Mouse (Mus musculus) stomach, postnatal 0 days (tissue): ENCODE measurements around the gene Cpvl. TPM values are rescaled to one million over a fixed set of nuclear protein-coding genes. Genes with fewer than 3 reads are reported as not detected.

Experiments
- ATAC-seq: fragments of 200-750 bp; cut with Nextera tagmentation; 2 replicates; pipeline ENCODE4 v1.8.0; 2017; ENCODE audit not compliant: low FRiP score, low TSS enrichment
- DNase-seq: peaks from one replicate; pipeline ENCODE4 v3.0.0-alpha.2; 2016; ENCODE audit warnings: low spot score
- H3K27ac ChIP-seq: fragments of 300-500 bp; sonication (generic); replicated peaks from 2 replicates; pipeline ENCODE4 v1.5.1; 2014; ENCODE audit warnings: mild to moderate bottlenecking, control low read depth
- H3K27me3 ChIP-seq: fragments of 300-500 bp; sonication (generic); 2 replicates; pipeline ENCODE4 v1.6.1; 2014; ENCODE audit warnings: low read length; ENCODE audit not compliant: control insufficient read depth, insufficient read depth
- H3K36me3 ChIP-seq: fragments of 300-500 bp; sonication (generic); 2 replicates; pipeline ENCODE4 v1.6.1; 2014; ENCODE audit warnings: low read length, mixed read lengths; ENCODE audit not compliant: control insufficient read depth, insufficient read depth
- H3K4me1 ChIP-seq: fragments of 300-500 bp; sonication (generic); replicated peaks from 2 replicates; pipeline ENCODE4 v1.6.1; 2014; ENCODE audit warnings: antibody characterized with exemption; ENCODE audit not compliant: control insufficient read depth, insufficient read depth
- H3K4me2 ChIP-seq: fragments of 300-500 bp; sonication (generic); replicated peaks from 2 replicates; pipeline ENCODE4 v1.6.1; 2014; ENCODE audit warnings: low read depth, mild to moderate bottlenecking, control low read depth, moderate library complexity
- H3K4me3 ChIP-seq: fragments of 300-500 bp; sonication (generic); 2 replicates; pipeline ENCODE4 v1.5.1; 2014; ENCODE audit warnings: low read depth, low read length, control low read depth
- H3K9ac ChIP-seq: fragments of 300-500 bp; sonication (generic); 2 replicates; pipeline ENCODE4 v1.6.1; 2014; ENCODE audit warnings: mild to moderate bottlenecking, low read length, control low read depth, mixed read lengths
- H3K9me3 ChIP-seq: fragments of 300-500 bp; sonication (generic); 2 replicates; pipeline ENCODE4 v1.6.1; 2016; ENCODE audit warnings: low read length; ENCODE audit not compliant: control insufficient read depth
- CTCF ChIP-seq: IDR thresholded peaks from 2 replicates; pipeline ENCODE4 v1.5.1; 2016; ENCODE audit warnings: antibody characterized with exemption, low read depth, mild to moderate bottlenecking, moderate library complexity
- EP300 ChIP-seq: optimal IDR thresholded peaks from 2 replicates; pipeline ENCODE3; 2016; ENCODE audit warnings: antibody characterized with exemption
- WGBS: fragments of 180-500 bp; shearing (Covaris S2); extraction: QIAGEN DNeasy Blood & Tissue Kit; methylation state at CpG from one replicate; pipeline ENCODE4 v1.1.7; 2014; 5-methylcytosine and 5-hydroxymethylcytosine counted together
- polyA plus RNA-seq: library from polyadenylated mRNA; unstranded; fragments of >200 nt; fragmentation: Nextera tagmentation; extraction: Ambion mirVana; gene quantifications from 2 replicates; pipeline ENCODE4 v1.2.1, GENCODE M21; 2015

Gene Cpvl
- polyA plus RNA-seq, 1 experiment from 2014 or later = 0.06 TPM

DNA sequence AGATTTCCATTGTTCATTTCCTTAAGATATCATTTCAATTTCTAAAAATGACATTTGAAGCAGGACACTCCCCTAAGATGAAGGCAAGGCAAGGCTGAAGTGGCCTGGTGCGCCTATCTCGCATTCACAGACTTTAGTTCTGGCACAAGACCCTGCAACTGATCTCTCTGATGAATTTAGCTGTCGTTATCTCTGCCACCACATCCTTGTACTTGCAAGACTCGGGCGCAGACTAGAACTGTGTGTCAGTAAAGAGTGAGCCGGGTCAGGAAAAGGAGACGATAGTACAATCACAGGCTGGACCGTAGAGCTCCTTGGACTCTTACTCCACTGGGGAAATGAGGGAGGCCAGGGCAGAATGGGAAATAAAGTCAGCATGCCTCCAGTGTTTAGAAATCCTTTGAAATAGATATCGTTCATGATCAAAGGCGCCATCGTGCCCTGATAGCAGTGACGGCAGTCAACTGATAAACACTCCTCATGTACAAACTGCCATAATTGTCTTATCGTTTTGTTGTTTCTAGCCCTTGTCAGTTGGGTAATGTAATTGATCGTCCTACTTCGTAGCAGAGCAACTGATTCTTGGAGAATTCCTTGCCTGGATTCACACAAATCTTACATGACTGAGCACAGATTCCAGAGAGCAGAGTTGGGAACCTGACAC is 2.5 kb upstream of the Cpvl start:
- H3K9me3 ChIP-seq = no peaks in the 10 kb centered on the region
- DNase-seq (no peak), ATAC-seq (no peak)
- no peak overlapping the region for H3K27ac ChIP-seq
- H3K9ac ChIP-seq = no peak overlapping the region
- 86% methylated on average over 15 of the region's 15 CpGs for WGBS
- no peaks in the 10 kb centered on the region for H3K4me1 ChIP-seq
- H3K4me2 ChIP-seq = no peak overlapping the region
- TF ChIP-seq CTCF (no peak), EP300 (no peak)
- H3K36me3 ChIP-seq = no peaks in the 10 kb centered on the region
- H3K4me3 ChIP-seq = no peak overlapping the region
- H3K27me3 ChIP-seq = no peaks in the 10 kb centered on the region

DNA sequence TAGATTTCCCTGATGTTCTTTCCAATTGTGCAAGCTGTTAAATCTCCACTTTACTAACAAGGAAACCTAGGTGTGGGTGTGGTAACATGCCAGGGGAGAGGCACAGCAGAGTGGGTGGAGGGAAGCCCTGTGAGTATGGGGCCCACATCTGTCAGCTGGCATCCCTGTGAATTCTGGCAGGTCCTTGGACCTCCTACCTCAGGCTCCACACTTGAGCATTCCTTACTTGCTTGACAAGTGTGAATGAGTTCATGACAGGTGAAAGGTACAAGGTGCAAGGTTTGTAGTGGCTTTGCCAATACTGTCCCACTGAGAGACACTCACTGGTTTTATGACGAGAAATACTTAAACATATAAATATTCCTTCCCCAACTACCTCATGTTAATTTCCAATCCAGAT is 4.4 kb downstream of the Cpvl start:
- no peak for TF ChIP-seq CTCF
- TF ChIP-seq EP300 = no peak
- Histone ChIP-seq H3K27ac (no peak overlapping the region), H3K9me3 (no peaks in the 10 kb centered on the region), H3K36me3 (no peaks in the 10 kb centered on the region), H3K4me2 (no peak overlapping the region), H3K27me3 (no peaks in the 10 kb centered on the region), H3K9ac (no peak overlapping the region), H3K4me3 (no peak overlapping the region), H3K4me1 (no peaks in the 10 kb centered on the region; the same call in 1 of the 2 replicates)
- no peak for DNase-seq
- WGBS = 74% methylated on average over 1 of the region's 1 CpGs
- no peak for ATAC-seq

DNA sequence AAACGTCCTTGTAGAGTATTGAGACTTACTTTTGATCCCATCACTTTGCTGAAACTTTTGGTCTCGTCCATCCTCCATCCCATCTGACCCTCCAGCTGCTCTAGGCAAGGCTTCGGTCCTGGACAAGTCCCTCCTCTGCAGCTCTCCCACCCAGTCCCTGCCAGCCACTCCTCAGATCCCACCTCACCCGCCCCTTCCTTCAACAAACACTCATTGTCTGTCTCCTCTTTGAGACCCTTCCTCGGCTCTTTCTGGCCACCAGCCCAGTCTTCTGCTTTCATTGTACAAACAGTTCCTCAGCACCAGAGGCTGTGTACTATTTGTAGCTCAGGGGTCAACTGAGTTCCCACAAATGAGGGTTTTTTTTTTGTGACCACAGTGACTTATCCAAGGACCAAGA is 5.0 kb downstream of the Cpvl start:
- 17% methylated on average over 5 of the region's 5 CpGs for WGBS
- no peaks in the 10 kb centered on the region for H3K9me3 ChIP-seq

DNA sequence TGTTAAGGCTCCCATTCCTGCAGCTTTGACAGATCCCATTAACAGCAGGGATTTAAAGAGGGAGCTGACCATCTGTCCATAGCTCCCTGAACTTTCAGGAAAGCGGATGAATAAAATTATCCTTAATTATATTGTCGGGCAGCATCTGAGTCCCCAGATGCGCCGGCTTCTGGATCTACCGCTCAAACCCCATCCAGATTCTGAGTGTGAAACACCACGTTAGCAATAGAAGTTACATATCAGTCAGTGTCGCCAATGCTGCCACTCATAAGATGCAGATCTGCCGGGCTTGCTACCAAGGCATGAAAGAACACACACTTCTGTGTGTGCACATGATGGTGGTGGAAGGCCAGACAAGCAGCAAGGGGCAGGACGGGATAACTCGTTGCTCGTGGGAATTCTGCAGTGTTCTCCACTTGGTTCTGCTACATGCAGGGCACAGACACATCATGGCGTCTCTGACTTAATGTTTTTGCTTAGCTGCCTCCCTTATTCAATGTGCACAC is 6.2 kb downstream of the Cpvl start:
- DNase-seq (no peak), ATAC-seq (no peak)
- Histone ChIP-seq H3K9ac (no peak overlapping the region), H3K9me3 (no peaks in the 10 kb centered on the region), H3K4me2 (no peak overlapping the region), H3K36me3 (no peaks in the 10 kb centered on the region), H3K4me1 (no peaks in the 10 kb centered on the region; the same call in 1 of the 2 replicates), H3K4me3 (no peak overlapping the region), H3K27me3 (no peaks in the 10 kb centered on the region), H3K27ac (no peak overlapping the region)
- 75% methylated on average over 12 of the region's 12 CpGs for WGBS
- TF ChIP-seq CTCF (no peak), EP300 (no peak)

More for the DNA sequence above, 5.0 kb downstream of the Cpvl start:
- Histone ChIP-seq H3K27ac (no peak overlapping the region), H3K4me3 (no peak overlapping the region), H3K4me2 (no peak overlapping the region), H3K36me3 (no peaks in the 10 kb centered on the region), H3K27me3 (no peaks in the 10 kb centered on the region), H3K9ac (no peak overlapping the region), H3K4me1 (no peaks in the 10 kb centered on the region; the same call in 1 of the 2 replicates)
- DNase-seq (no peak), ATAC-seq (no peak)
- TF ChIP-seq CTCF = no peak
- no peak for TF ChIP-seq EP300

DNA sequence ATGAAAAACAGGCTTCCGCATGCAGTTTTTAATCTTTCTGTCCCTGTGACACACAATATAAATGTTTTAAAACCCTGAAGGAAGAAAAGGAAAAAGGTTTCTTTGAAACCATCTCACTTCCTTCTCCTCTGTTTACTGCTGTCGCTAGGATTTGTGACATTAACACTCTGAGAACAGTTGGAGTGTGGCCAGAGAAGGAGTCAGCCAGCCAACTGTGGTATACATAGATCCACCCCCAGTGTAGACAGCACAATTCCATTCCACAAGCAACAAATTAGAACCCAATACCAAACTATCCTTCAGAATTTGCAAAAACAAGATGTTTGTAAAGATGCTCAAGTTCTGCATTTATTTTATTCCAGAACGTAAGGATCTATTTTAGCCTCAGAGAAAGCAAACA is 6.7 kb downstream of the Cpvl start:
- Histone ChIP-seq H3K9ac (no peak overlapping the region), H3K27ac (no peak overlapping the region), H3K9me3 (no peaks in the 10 kb centered on the region), H3K36me3 (no peaks in the 10 kb centered on the region), H3K4me1 (no peaks in the 10 kb centered on the region; the same call in 1 of the 2 replicates), H3K4me3 (no peak overlapping the region), H3K27me3 (no peaks in the 10 kb centered on the region), H3K4me2 (no peak overlapping the region)
- no peak for DNase-seq
- 33% methylated on average over 3 of the region's 3 CpGs for WGBS
- ATAC-seq = no peak
- no peak for TF ChIP-seq CTCF
- no peak for TF ChIP-seq EP300

DNA sequence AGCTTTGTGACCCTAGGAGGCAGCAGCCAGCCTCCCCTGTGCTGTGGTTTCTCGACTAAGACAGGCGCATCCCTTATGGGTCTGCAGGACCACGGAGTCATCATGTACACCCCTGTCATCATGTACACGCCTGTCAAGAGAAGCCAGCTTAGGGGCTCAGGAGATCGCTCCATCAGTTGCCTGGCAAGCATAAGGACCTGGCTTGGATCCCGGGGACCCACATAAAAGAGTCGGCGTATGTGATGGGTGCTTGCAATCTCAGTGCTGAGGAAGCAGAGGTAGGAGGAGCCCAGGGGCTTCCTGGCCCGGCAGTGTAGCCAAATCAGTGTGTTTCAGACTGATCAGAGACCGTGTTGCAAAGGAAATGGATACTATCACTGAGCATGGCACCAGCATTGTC is 9.4 kb downstream of the Cpvl start:
- ATAC-seq = no peak
- whole genome bisulfite sequencing = 82% methylated on average over 10 of the region's 10 CpGs
- DNase-seq = no peak

More for the DNA sequence above, 9.4 kb downstream of the Cpvl start:
- H3K9ac ChIP-seq = no peak overlapping the region
- no peak overlapping the region for H3K4me2 ChIP-seq
- no peaks in the 10 kb centered on the region; the same call in 1 of the 2 replicates for H3K4me1 ChIP-seq
- H3K27ac ChIP-seq = no peak overlapping the region
- no peaks in the 10 kb centered on the region for H3K9me3 ChIP-seq
- TF ChIP-seq CTCF (no peak), EP300 (no peak)
- H3K4me3 ChIP-seq = no peak overlapping the region
- H3K27me3 ChIP-seq = no peaks in the 10 kb centered on the region
- no peaks in the 10 kb centered on the region for H3K36me3 ChIP-seq
